Mouse (Mus musculus) heart, embryonic 15.5 days (tissue): ENCODE measurements around the gene Spdef. TPM values are rescaled to one million over a fixed set of nuclear protein-coding genes. Genes with fewer than 3 reads are reported as not detected.

Source experiments
- ATAC-seq: fragments of 200-750 bp; cut with Nextera tagmentation; replicated peaks from 2 replicates; pipeline ENCODE4 v1.8.0; 2017; ENCODE audit warnings: low read depth, moderate TSS enrichment; ENCODE audit not compliant: insufficient number of reproducible peaks, insufficient read depth, low FRiP score
- H3K27ac ChIP-seq: fragments of 300-500 bp; sonication (generic); 2 replicates; pipeline ENCODE4 v1.5.1; 2015; ENCODE audit warnings: mild to moderate bottlenecking, inconsistent platforms
- H3K27me3 ChIP-seq: fragments of 300-500 bp; sonication (generic); 2 replicates; pipeline ENCODE4 v1.6.1; 2015; ENCODE audit warnings: inconsistent platforms
- H3K36me3 ChIP-seq: fragments of 300-500 bp; sonication (generic); 2 replicates; pipeline ENCODE4 v1.6.1; 2015; ENCODE audit warnings: mild to moderate bottlenecking, inconsistent platforms
- H3K4me1 ChIP-seq: fragments of 300-500 bp; sonication (generic); replicated peaks from 2 replicates; pipeline ENCODE4 v1.6.1; 2015; ENCODE audit warnings: inconsistent platforms
- H3K4me2 ChIP-seq: fragments of 300-500 bp; sonication (generic); 2 replicates; pipeline ENCODE4 v1.6.1; 2015; ENCODE audit warnings: inconsistent platforms, mild to moderate bottlenecking, moderate library complexity
- H3K4me3 ChIP-seq: fragments of 300-500 bp; sonication (generic); 2 replicates; pipeline ENCODE4 v1.5.1; 2015; ENCODE audit warnings: mild to moderate bottlenecking, inconsistent platforms
- H3K9ac ChIP-seq: fragments of 300-500 bp; sonication (generic); 2 replicates; pipeline ENCODE4 v1.6.1; 2015; ENCODE audit warnings: mild to moderate bottlenecking, inconsistent platforms
- H3K9me3 ChIP-seq: fragments of 300-500 bp; sonication (generic); replicated peaks from 2 replicates; pipeline ENCODE4 v1.6.1; 2016; ENCODE audit warnings: inconsistent platforms
- WGBS: fragments of 180-500 bp; shearing (Covaris S2); methylation state at CpG from one replicate; pipeline ENCODE4 v1.1.7; 2015; ENCODE audit warnings: mixed read lengths; 5-methylcytosine and 5-hydroxymethylcytosine counted together
- polyA plus RNA-seq: library from polyadenylated mRNA; unstranded; fragments of >200 nt; fragmentation: Nextera tagmentation; extraction: Ambion mirVana; gene quantifications from 2 replicates; pipeline ENCODE4 v1.2.1, GENCODE M21; 2015

Gene Spdef
- polyA plus RNA-seq, 1 experiment from 2014 or later = 0.25 TPM

DNA sequence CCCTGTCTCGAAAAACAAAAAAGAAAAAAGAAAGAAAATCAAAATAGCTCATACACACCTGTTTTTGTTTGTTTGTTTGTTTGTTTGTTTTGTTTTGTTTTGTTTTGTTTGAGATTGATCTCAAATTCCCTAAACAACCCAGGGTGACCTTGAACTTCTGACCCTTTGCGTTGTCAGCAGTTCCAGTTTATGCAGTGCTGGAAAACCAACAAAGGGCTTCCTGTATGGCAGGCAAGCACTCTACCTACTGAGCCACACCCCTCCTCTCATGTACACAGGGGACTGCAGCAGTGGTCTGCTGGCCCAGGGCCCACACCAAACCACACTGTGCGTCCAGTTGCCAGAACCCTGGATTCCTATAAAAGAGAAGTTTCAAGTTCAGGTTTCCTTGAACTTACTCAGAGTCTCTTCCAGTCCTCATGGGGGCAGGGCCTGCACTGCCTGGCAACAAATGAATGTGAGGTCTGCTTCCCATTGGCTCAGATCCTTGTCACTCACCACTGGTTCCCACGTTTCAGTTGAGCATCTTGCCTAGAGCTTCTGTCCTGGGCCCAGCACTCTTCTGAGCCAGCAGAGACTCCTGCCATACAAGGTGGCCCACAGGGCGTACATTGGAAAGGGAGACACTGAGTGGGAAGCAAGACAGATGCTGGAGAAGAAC, 24.7 kb downstream of the Spdef start:
- H3K4me3 ChIP-seq = no peak overlapping the region
- H3K4me2 ChIP-seq = no peak overlapping the region
- H3K9me3 ChIP-seq = no peaks in the 10 kb centered on the region
- H3K27ac ChIP-seq = no peak overlapping the region
- peaks cover 39% of the 10 kb centered on the region for H3K27me3 ChIP-seq
- H3K9ac ChIP-seq = no peak overlapping the region
- 62% methylated on average over 5 of the region's 5 CpGs for WGBS
- peaks cover 15% of the 10 kb centered on the region for H3K4me1 ChIP-seq
- ATAC-seq = no peak
- no peaks in the 10 kb centered on the region for H3K36me3 ChIP-seq

DNA sequence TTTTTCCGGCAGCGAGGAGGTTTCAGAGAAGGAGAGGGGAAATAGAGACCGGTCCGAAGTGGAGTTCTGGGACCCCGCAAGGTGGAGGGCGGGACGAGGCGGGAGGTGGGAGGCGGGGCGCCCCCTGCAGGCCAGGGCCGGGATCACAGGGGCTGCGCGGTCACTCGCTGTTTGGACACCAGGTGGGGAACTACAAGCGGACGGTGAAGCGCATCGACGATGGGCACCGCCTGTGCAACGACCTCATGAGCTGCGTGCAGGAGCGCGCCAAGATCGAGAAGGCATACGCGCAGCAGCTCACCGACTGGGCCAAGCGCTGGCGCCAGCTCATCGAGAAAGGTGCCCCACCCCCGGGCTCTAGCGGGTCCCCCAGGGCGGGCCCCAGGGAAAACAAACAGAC, 26.2 kb downstream of the Spdef start:
- no peak overlapping the region for H3K27ac ChIP-seq
- no peak for ATAC-seq
- H3K9me3 ChIP-seq = no peaks in the 10 kb centered on the region
- peaks cover 6% of the 10 kb centered on the region; the same call in 1 of the 2 replicates for H3K4me1 ChIP-seq
- peaks cover 35% of the 10 kb centered on the region for H3K27me3 ChIP-seq
- H3K36me3 ChIP-seq = no peaks in the 10 kb centered on the region
- peak overlapping the region; percentile 34 for H3K4me3 ChIP-seq
- peak overlapping the region; percentile 58 for H3K4me2 ChIP-seq
- H3K9ac ChIP-seq = no peak overlapping the region
- WGBS = 3% methylated on average over 34 of the region's 34 CpGs

DNA sequence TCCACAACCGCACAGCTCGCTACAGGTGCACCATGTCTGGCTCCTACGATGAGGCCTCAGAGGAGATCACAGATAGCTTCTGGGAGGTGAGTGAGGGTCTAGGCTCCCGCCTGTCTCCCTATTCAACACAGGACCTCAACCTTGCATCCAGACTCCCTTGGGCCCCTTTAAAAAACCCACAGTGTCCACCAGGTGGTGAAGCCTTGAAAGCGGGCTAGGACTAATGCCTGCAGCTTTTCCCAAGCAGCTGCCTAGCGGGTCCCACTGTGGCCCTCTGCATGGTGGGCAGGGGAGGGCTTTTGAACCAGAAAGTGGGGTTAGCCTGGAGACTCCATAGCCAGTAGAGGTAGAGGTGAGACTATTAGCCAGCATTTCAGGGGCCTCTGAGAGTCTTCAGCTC, 26.9 kb downstream of the Spdef start:
- Histone ChIP-seq H3K27me3 (peaks cover 29% of the 10 kb centered on the region), H3K4me1 (peaks cover 5% of the 10 kb centered on the region; the same call in 1 of the 2 replicates), H3K36me3 (no peaks in the 10 kb centered on the region), H3K27ac (no peak overlapping the region), H3K9me3 (no peaks in the 10 kb centered on the region), H3K4me3 (no peak overlapping the region), H3K9ac (no peak overlapping the region), H3K4me2 (no peak overlapping the region)
- no peak for ATAC-seq
- WGBS = 76% methylated on average over 6 of the region's 6 CpGs

GRCm38 (mm10) chr17:27700812-27701211, 27.9 kb downstream of the Spdef start:
- 75% methylated on average over 2 of the region's 2 CpGs for WGBS
- no peak for ATAC-seq
- Histone ChIP-seq H3K9ac (no peak overlapping the region), H3K9me3 (no peaks in the 10 kb centered on the region), H3K4me3 (no peak overlapping the region), H3K4me1 (peaks cover 5% of the 10 kb centered on the region; the same call in 1 of the 2 replicates), H3K4me2 (no peak overlapping the region), H3K27me3 (peaks cover 18% of the 10 kb centered on the region; the same call in 1 of the 2 replicates), H3K27ac (no peak overlapping the region), H3K36me3 (no peaks in the 10 kb centered on the region)

GRCm38 (mm10) chr17:27699641-27700244, 29.0 kb downstream of the Spdef start:
- Histone ChIP-seq H3K9me3 (no peaks in the 10 kb centered on the region), H3K4me1 (peaks cover 5% of the 10 kb centered on the region; the same call in 1 of the 2 replicates), H3K36me3 (no peaks in the 10 kb centered on the region), H3K27ac (no peak overlapping the region), H3K9ac (no peak overlapping the region), H3K4me3 (no peak overlapping the region), H3K4me2 (no peak overlapping the region), H3K27me3 (peaks cover 8% of the 10 kb centered on the region; the same call in 1 of the 2 replicates)
- 82% methylated on average over 17 of the region's 17 CpGs for WGBS
- ATAC-seq = no peak

GRCm38 (mm10) chr17:27690993-27691693, 37.6 kb downstream of the Spdef start:
- H3K4me1 ChIP-seq = 0 out of 2 replicates have a peak, but pooled peaks cover 4% of the 10 kb centered on the region
- H3K9ac ChIP-seq = no peak overlapping the region
- WGBS = 67% methylated on average over 14 of the region's 14 CpGs
- no peaks in the 10 kb centered on the region for H3K9me3 ChIP-seq
- H3K4me3 ChIP-seq = no peak overlapping the region
- H3K4me2 ChIP-seq = no peak overlapping the region
- ATAC-seq = no peak
- no peak overlapping the region for H3K27ac ChIP-seq
- peaks cover 26% of the 10 kb centered on the region for H3K27me3 ChIP-seq
- no peaks in the 10 kb centered on the region for H3K36me3 ChIP-seq

DNA sequence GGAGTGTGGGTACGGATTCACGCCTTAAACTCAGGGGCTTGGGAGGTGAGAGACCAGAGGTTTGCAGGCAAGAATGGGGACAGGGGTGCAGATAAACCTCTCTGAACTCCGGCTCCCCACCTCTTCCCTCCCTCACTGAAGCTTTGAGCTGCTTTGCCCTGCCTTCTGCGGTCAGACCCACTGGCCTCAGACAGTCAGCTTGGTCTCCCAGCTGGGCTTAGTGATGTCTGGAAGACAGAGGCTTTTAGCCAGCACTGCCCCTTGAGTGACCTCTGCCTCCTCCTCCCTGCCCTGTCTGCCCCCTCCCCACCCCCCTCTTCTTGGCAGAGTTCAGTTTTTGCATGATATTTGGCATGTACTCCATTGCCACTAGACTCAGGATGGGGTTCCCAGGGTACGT, 42.4 kb downstream of the Spdef start:
- no peak for ATAC-seq
- no peaks in the 10 kb centered on the region for H3K9me3 ChIP-seq
- no peak overlapping the region for H3K27ac ChIP-seq
- no peak overlapping the region for H3K9ac ChIP-seq
- no peak overlapping the region for H3K4me3 ChIP-seq
- peaks cover 63% of the 10 kb centered on the region for H3K27me3 ChIP-seq
- no peaks in the 10 kb centered on the region for H3K36me3 ChIP-seq
- 38% methylated on average over 5 of the region's 5 CpGs for WGBS
- no peak overlapping the region for H3K4me2 ChIP-seq
- H3K4me1 ChIP-seq = peaks cover 17% of the 10 kb centered on the region

DNA sequence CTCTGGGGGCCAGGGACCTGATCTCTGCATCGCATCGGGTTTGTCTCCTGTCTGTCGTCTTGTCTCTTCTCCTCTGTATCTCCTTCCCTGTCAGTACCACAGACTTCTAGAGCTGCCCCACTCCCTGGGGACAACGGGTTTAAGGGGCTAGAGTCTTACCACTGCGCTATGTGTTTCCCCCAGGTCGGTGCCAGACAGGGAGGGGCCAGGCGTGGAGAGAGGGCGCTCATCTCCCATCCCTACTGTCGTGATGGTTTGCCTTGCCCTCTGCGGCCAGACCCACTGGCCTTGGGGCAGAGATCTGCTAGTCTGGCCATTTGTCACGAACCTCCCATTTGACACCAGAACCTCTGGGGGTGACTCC, 43.2 kb downstream of the Spdef start:
- H3K9me3 ChIP-seq = no peaks in the 10 kb centered on the region
- H3K4me1 ChIP-seq = peaks cover 17% of the 10 kb centered on the region
- peak overlapping the region; percentile 75 for H3K4me2 ChIP-seq
- WGBS = 4% methylated on average over 11 of the region's 11 CpGs
- H3K27me3 ChIP-seq = peaks cover 66% of the 10 kb centered on the region
- no peaks in the 10 kb centered on the region for H3K36me3 ChIP-seq
- no peak overlapping the region for H3K27ac ChIP-seq
- H3K9ac ChIP-seq = no peak overlapping the region; the same call in 1 of the 2 replicates
- no peak for ATAC-seq
- H3K4me3 ChIP-seq = peak overlapping the region; percentile 43

DNA sequence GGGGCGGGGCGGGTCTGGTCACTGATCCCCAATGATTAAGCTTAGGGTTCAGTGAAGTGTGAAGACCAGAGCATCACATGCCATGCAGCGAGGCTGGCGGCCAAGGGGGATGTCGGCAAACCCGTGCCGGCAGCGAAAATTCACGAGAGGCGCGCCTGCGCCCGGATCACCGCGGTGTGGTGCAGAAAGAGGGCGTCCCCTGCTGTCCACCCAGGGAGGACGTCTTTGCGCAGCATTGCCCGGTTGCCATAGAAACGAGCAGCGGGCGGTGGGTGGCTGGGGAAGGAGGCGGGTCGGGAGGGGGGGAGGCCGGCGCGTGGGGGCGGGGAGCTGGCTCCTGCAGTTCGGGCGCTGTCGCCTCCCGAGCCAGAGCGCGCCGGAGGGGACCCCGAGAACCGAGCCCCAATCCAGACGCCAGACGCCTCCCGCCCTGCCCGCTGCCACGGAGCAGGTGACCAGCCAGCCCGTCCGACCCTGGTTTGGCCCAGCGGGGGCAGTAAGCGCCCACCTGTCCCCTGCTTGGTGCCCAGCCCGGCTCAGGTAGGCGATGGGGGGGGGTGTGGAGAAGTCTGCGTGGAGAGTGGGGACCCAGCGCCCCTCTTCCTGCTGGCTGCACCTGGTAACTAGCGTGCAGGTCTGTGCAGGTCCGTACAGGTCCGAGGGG, 43.7 kb downstream of the Spdef start:
- H3K4me2 ChIP-seq = peak overlapping the region; percentile 75
- H3K9ac ChIP-seq = peak overlapping the region; percentile 19; the same call in 1 of the 2 replicates
- H3K4me1 ChIP-seq = peaks cover 17% of the 10 kb centered on the region
- H3K27me3 ChIP-seq = peaks cover 66% of the 10 kb centered on the region
- H3K4me3 ChIP-seq = peak overlapping the region; percentile 43
- 1% methylated on average over 51 of the region's 53 CpGs for WGBS
- ATAC-seq = no peak
- H3K36me3 ChIP-seq = no peaks in the 10 kb centered on the region
- H3K9me3 ChIP-seq = no peaks in the 10 kb centered on the region
- no peak overlapping the region for H3K27ac ChIP-seq

- Histone ChIP-seq H3K4me2 (no peak overlapping the region), H3K27ac (no peak overlapping the region), H3K9ac (no peak overlapping the region), H3K36me3 (no peaks in the 10 kb centered on the region), H3K4me1 (peaks cover 3% of the 10 kb centered on the region; the same call in 1 of the 2 replicates), H3K4me3 (no peak overlapping the region), H3K9me3 (no peaks in the 10 kb centered on the region), H3K27me3 (peaks cover 20% of the 10 kb centered on the region)
- ATAC-seq = no peak
- 48% methylated on average over 11 of the region's 11 CpGs for WGBS
Measured at GRCm38 (mm10) chr17:27678924-27679813, 49.6 kb downstream of the Spdef start.
